Mouse (Mus musculus) heart, embryonic 13.5 days (tissue): ENCODE data around the gene Ube2n. TPM values are rescaled to one million over a fixed set of nuclear protein-coding genes. Genes with fewer than 3 reads are reported as not detected.
"Not testable (repeated sequence)": the region's sequence is repeated elsewhere in the genome, so short reads cannot be mapped to it uniquely, and the experiment has no call there.

ENCODE experiments used
- ATAC-seq: fragments of 200-750 bp; cut with Nextera tagmentation; 2 replicates; pipeline ENCODE4 v1.8.0; 2017; ENCODE audit warnings: moderate TSS enrichment; ENCODE audit not compliant: insufficient number of reproducible peaks, low FRiP score, low TSS enrichment; ENCODE audit errors: extremely low read depth
- H3K27ac ChIP-seq: fragments of 300-500 bp; sonication (generic); replicated peaks from 2 replicates; pipeline ENCODE4 v1.5.1; 2015; ENCODE audit warnings: moderate library complexity, mild to moderate bottlenecking, inconsistent platforms
- H3K27me3 ChIP-seq: fragments of 300-500 bp; sonication (generic); replicated peaks from 2 replicates; pipeline ENCODE4 v1.6.1; 2015; ENCODE audit warnings: mild to moderate bottlenecking, inconsistent platforms
- H3K36me3 ChIP-seq: fragments of 300-500 bp; sonication (generic); 2 replicates; pipeline ENCODE4 v1.6.1; 2015; ENCODE audit warnings: mild to moderate bottlenecking, inconsistent platforms
- H3K4me1 ChIP-seq: fragments of 300-500 bp; sonication (generic); 2 replicates; pipeline ENCODE4 v1.6.1; 2015; ENCODE audit warnings: inconsistent platforms
- H3K4me2 ChIP-seq: fragments of 300-500 bp; sonication (generic); 2 replicates; pipeline ENCODE4 v1.6.1; 2015; ENCODE audit warnings: inconsistent platforms, mild to moderate bottlenecking, moderate library complexity
- H3K4me3 ChIP-seq: fragments of 300-500 bp; sonication (generic); 2 replicates; pipeline ENCODE4 v1.5.1; 2015; ENCODE audit warnings: moderate library complexity, mild to moderate bottlenecking, inconsistent platforms
- H3K9ac ChIP-seq: fragments of 300-500 bp; sonication (generic); 2 replicates; pipeline ENCODE4 v1.6.1; 2015; ENCODE audit warnings: inconsistent platforms, mild to moderate bottlenecking, moderate library complexity
- H3K9me3 ChIP-seq: fragments of 300-500 bp; sonication (generic); 2 replicates; pipeline ENCODE4 v1.6.1; 2016; ENCODE audit warnings: inconsistent platforms
- WGBS: fragments of 180-500 bp; shearing (Covaris S2); methylation state at CpG from one replicate; pipeline ENCODE4 v1.1.7; 2015; ENCODE audit warnings: mixed read lengths; 5-methylcytosine and 5-hydroxymethylcytosine counted together
- polyA plus RNA-seq: library from polyadenylated mRNA; unstranded; fragments of >200 nt; fragmentation: Nextera tagmentation; extraction: Ambion mirVana; gene quantifications from 2 replicates; pipeline ENCODE4 v1.2.1, GENCODE M21; 2015

Ube2n gene
- polyA plus RNA-seq, 1 experiment from 2014 or later: 248 TPM

GRCm38 (mm10) chr10:95544651-95545050 lies 29.7 kb downstream of the Ube2n start:
- no peaks in the 10 kb centered on the region for H3K9me3 ChIP-seq
- no peaks in the 10 kb centered on the region for H3K27me3 ChIP-seq
- H3K27ac ChIP-seq: no peak overlapping the region
- ATAC-seq: no peak
- H3K36me3 ChIP-seq: peaks cover 64% of the 10 kb centered on the region
- no peak overlapping the region for H3K4me2 ChIP-seq
- H3K4me3 ChIP-seq: no peak overlapping the region
- no peak overlapping the region for H3K9ac ChIP-seq
- peaks cover 24% of the 10 kb centered on the region for H3K4me1 ChIP-seq
- 81% methylated on average over 2 of the region's 2 CpGs for WGBS

GRCm38 (mm10) chr10:95545051-95545450 lies 30.1 kb downstream of the Ube2n start:
- no peak overlapping the region for H3K4me3 ChIP-seq
- no peak overlapping the region for H3K4me2 ChIP-seq
- no peak overlapping the region for H3K9ac ChIP-seq
- H3K27me3 ChIP-seq: no peaks in the 10 kb centered on the region
- no peak overlapping the region for H3K27ac ChIP-seq
- WGBS: 83% methylated on average over 4 of the region's 4 CpGs
- H3K9me3 ChIP-seq: no peaks in the 10 kb centered on the region
- peaks cover 68% of the 10 kb centered on the region for H3K36me3 ChIP-seq
- ATAC-seq: no peak
- H3K4me1 ChIP-seq: peaks cover 20% of the 10 kb centered on the region

DNA sequence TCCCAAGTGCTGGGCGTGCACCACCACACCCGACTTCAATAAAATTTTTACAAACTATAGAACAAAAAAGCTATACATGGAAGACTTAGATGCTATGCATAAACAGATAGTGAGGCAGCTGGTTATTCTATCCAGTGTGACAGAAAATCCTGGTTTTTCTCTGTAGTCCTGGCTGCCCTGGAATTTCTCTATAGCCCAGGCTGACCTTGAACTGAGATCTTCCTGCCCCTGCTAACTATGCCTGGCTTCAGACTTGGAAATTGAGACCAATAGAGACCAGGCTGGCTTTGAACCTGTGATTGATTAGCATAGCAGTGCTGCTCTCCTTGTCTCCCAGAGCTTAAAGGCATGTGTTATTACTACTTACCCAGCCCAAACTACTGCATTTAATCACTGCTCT lies 31.2 kb downstream of the Ube2n start:
- no peaks in the 10 kb centered on the region for H3K27me3 ChIP-seq
- 97% methylated on average over 2 of the region's 2 CpGs for WGBS
- no peak overlapping the region for H3K4me3 ChIP-seq
- H3K4me2 ChIP-seq: no peak overlapping the region
- peaks cover 15% of the 10 kb centered on the region for H3K4me1 ChIP-seq
- H3K9me3 ChIP-seq: no peaks in the 10 kb centered on the region
- no peak overlapping the region for H3K9ac ChIP-seq
- no peak overlapping the region for H3K27ac ChIP-seq
- peaks cover 79% of the 10 kb centered on the region for H3K36me3 ChIP-seq
- no peak for ATAC-seq

GRCm38 (mm10) chr10:95548154-95548826 lies 33.3 kb downstream of the Ube2n start:
- H3K4me3 ChIP-seq: no peak overlapping the region
- no peak overlapping the region for H3K4me2 ChIP-seq
- no peak overlapping the region for H3K9ac ChIP-seq
- H3K36me3 ChIP-seq: peaks cover 81% of the 10 kb centered on the region
- H3K27ac ChIP-seq: no peak overlapping the region
- ATAC-seq: no peak
- peaks cover 17% of the 10 kb centered on the region for H3K4me1 ChIP-seq
- H3K27me3 ChIP-seq: no peaks in the 10 kb centered on the region
- no peaks in the 10 kb centered on the region for H3K9me3 ChIP-seq
- WGBS: 82% methylated on average over 11 of the region's 11 CpGs

DNA sequence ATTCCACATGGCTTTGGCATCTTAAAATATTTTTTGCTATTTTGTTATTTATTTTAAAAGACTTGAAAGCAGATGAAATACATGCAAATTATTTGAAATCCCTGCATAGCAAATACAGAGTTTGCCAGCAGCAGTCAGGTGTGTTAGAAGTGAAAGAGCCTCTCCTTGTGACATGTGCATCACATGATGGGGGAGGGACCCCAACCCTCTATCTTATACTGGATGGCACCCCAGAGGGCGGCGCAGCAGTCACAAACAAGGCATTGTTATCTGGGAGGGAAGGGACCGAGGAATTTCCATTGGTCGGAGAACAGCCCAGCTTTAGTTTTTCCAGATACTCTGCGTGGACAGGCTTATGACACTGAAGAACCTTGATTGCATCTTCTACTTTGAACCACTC lies 34.1 kb downstream of the Ube2n start:
- not testable (repeated sequence) for H3K27ac ChIP-seq, ATAC-seq, H3K27me3 ChIP-seq, H3K4me2 ChIP-seq, H3K9me3 ChIP-seq, H3K4me3 ChIP-seq, H3K9ac ChIP-seq
- Histone ChIP-seq H3K36me3 (peaks cover 76% of the 10 kb centered on the region), H3K4me1 (peaks cover 17% of the 10 kb centered on the region)
- 51% methylated on average over 5 of the region's 5 CpGs for WGBS

GRCm38 (mm10) chr10:95550506-95550905 lies 35.6 kb downstream of the Ube2n start:
- Histone ChIP-seq H3K9me3 (no peaks in the 10 kb centered on the region), H3K9ac (no peak overlapping the region), H3K27ac (no peak overlapping the region), H3K4me3 (no peak overlapping the region), H3K27me3 (no peaks in the 10 kb centered on the region), H3K4me1 (peaks cover 27% of the 10 kb centered on the region), H3K4me2 (peak overlapping the region; percentile 25; the same call in 1 of the 2 replicates), H3K36me3 (peaks cover 73% of the 10 kb centered on the region)
- 68% methylated on average over 1 of the region's 1 CpGs for WGBS
- ATAC-seq: no peak

DNA sequence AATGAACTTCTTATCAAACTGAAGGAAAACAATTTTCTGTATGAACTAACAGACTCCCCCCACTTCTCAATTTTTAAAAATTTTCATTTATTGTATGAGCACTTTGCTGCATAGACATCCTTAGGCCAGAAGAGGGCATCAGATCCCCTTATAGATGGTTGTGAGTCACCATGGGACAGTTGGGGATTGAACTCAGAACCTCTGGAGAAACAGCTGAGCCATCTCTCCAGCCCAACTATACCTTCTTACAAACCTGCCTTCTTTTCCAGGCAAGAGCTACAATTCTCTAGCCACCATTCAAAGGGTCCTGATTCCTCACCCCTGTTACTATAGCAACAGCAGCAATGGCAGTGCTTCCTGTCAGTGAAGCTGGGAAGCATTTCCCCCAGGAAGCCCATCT lies 36.8 kb downstream of the Ube2n start:
- peaks cover 61% of the 10 kb centered on the region for H3K36me3 ChIP-seq
- no peak for ATAC-seq
- peak overlapping the region; percentile 87; the same call in 1 of the 2 replicates for H3K4me3 ChIP-seq
- no peaks in the 10 kb centered on the region for H3K27me3 ChIP-seq
- peak overlapping the region; percentile 55; the same call in 1 of the 2 replicates for H3K4me2 ChIP-seq
- no peak overlapping the region for H3K27ac ChIP-seq
- H3K9me3 ChIP-seq: no peaks in the 10 kb centered on the region
- H3K4me1 ChIP-seq: peaks cover 40% of the 10 kb centered on the region
- no peak overlapping the region for H3K9ac ChIP-seq

- H3K4me1 ChIP-seq: peaks cover 40% of the 10 kb centered on the region
- no peak for ATAC-seq
- H3K4me2 ChIP-seq: peak overlapping the region; percentile 55
- H3K27me3 ChIP-seq: no peaks in the 10 kb centered on the region
- peak overlapping the region; percentile 36; the same call in 1 of the 2 replicates for H3K27ac ChIP-seq
- H3K36me3 ChIP-seq: peaks cover 56% of the 10 kb centered on the region
- H3K4me3 ChIP-seq: peak overlapping the region; percentile 87
- H3K9me3 ChIP-seq: no peaks in the 10 kb centered on the region
- H3K9ac ChIP-seq: 0 out of 2 replicates have a peak overlapping the region, but pooled peaks have one; percentile 24
- WGBS: 63% methylated on average over 3 of the region's 3 CpGs
These were observed 37.4 kb downstream of the Ube2n start for GRCm38 (mm10) chr10:95552326-95552725.

- no peak for ATAC-seq
- Histone ChIP-seq H3K36me3 (peaks cover 39% of the 10 kb centered on the region), H3K27ac (peak overlapping the region; percentile 22), H3K4me1 (peaks cover 61% of the 10 kb centered on the region), H3K9ac (peak overlapping the region; percentile 38; the same call in 1 of the 2 replicates), H3K4me2 (peak overlapping the region; percentile 55), H3K27me3 (no peaks in the 10 kb centered on the region), H3K9me3 (no peaks in the 10 kb centered on the region), H3K4me3 (peak overlapping the region; percentile 87)
- WGBS: 77% methylated on average over 11 of the region's 11 CpGs
These were observed 40.9 kb downstream of the Ube2n start for GRCm38 (mm10) chr10:95555866-95556265.

GRCm38 (mm10) chr10:95557337-95557828 lies 42.4 kb downstream of the Ube2n start:
- Histone ChIP-seq H3K9ac (no peak overlapping the region), H3K4me1 (peaks cover 73% of the 10 kb centered on the region), H3K4me3 (peak overlapping the region; percentile 87), H3K4me2 (peak overlapping the region; percentile 55), H3K9me3 (no peaks in the 10 kb centered on the region), H3K36me3 (peaks cover 34% of the 10 kb centered on the region), H3K27me3 (no peaks in the 10 kb centered on the region), H3K27ac (no peak overlapping the region; the same call in 1 of the 2 replicates)
- WGBS: 81% methylated on average over 5 of the region's 5 CpGs
- no peak for ATAC-seq

- H3K27me3 ChIP-seq: no peaks in the 10 kb centered on the region
- 63% methylated on average over 7 of the region's 7 CpGs for WGBS
- peaks cover 55% of the 10 kb centered on the region for H3K4me1 ChIP-seq
- peak overlapping the region; percentile 66; the same call in 1 of the 2 replicates for H3K9ac ChIP-seq
- no peak for ATAC-seq
- 0 out of 2 replicates have a peak overlapping the region, but pooled peaks have one; percentile 13 for H3K27ac ChIP-seq
- H3K36me3 ChIP-seq: peaks cover 26% of the 10 kb centered on the region
- peak overlapping the region; percentile 55 for H3K4me2 ChIP-seq
- no peaks in the 10 kb centered on the region for H3K9me3 ChIP-seq
- peak overlapping the region; percentile 87 for H3K4me3 ChIP-seq
These were observed 44.5 kb downstream of the Ube2n start for GRCm38 (mm10) chr10:95559426-95559825.
